Mouse (Mus musculus) urinary bladder, postnatal 4 days (tissue): ENCODE measurements at regions not wholly inside any gene's neighbourhood (a gene's known extent, or its start where the extent isn't known, plus 50 kb on each side); places are given as distances from the start of the nearest gene placed in this dataset.

Experiments used
- DNase-seq, 2 experiments: peaks; one replicate each; pipeline ENCODE4 v3.0.0; 2021 to 2022; ENCODE audit warnings: low spot score in 2 of 2

DNA sequence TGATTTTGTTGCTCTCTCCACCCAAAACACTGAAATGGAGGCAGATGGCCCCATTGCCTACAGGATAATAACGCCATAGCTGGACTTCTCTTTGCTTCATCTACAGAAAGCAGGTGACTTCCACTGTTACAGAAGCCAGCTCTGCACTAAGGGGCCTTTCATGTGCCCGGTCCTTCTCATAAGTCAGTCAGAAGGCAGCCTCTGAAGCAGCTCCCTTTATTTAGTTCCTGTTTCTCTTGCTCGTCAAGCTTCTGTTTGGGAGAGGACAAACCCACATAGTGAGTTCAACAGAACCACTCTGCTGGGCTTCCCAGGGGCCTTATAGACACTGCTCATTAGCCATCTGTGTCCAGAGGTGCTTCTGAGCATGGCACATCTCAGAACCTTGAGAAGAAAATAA is 205.1 kb upstream of the Hhip start:
- DNase-seq: no peak

DNA sequence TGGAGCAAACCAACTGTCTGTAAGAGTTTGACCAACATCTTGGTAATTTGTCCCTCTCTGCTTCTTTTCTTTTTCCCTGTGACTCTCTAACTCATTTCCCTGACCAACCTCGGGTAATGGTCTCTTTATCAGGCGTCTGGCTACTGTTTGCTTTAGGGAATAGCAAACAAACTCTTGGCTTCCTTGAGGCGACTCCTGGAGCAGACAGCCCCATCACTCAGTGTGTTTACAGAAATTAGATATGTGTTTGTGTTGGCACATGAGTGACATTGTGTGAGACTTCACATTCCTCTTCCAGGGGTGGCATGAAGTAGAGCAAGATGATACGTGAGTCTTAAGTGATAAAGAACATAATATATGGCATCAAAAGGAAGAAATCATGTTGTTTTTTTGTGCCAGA is 195.7 kb upstream of the Hhip start:
- no peak for DNase-seq

DNA sequence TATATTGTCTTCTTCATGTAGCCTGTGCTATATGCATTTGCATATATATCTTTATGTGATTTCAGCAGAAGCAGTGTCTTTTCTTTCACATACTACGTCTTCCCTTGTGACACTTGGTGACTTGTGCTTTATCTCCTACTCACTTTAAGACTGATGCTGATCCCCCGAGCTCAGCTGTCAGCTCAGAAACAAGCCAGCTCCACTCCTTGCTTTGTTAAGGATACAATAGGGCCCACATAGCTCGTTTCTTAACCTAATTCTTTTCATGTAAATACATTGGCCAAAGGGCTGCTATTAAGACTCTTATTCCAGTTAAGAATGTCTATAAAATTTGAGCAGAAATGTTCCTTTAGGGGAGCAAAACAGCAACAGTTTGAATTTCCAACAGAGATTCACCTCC is 193.8 kb upstream of the Hhip start:
- DNase-seq: no peak

DNA sequence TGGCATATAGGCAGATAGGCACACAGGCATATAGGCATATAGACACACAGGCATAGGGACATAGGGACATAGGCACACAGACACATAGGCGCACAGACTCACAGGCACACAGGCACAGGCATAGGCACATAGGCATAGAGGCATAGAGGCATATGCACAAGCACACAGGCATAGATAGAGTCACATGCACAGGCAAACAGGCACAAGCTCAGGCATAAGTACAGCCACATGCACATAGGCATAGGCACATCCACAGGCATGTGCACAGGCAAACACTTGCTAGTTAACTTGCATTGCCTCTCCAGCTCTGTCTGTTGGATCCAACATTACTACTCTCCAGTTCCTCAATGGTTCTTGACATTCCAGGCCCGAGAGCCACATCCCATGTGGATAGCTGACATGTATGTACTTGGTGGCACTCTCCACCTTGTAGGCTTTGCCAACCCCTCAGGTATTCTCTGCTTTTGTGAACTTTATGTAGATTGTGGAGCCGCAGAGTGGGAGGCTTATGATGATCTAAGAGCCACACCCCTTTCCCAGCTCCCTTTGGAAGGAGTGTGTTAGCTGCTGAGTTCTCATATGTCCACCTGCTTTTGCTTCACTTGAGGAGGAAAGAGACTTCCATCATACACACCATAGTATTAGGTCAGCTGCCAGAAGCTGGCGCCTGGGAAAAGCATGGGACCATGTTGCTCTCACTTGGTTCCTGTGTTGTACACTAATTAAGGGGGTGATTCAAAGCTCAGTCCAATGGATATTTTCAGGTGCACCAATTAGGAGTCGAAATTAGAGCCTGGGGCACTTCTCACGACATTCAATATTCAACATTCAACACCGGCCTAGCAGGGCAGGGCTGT is 192.7 kb upstream of the Hhip start:
- DNase-seq: no peak

DNA sequence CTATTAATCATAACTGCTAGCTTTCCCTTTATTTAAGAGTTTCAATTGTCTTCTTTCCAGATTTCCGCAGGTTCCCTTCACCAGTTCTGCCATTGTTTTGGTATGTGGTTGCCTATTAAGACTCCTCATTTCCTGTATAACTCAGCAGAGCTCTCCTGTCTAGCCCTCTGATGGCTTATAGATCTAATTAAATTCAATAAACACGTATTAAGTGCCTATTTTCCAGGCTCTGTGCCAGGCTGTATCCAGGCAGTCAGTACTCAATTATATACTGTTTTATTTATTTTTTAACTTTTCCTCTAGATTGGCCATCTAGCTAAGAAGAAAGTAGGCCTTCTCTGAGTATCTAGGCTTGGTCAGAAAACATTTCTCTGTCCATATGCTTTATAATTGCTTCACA is 192.0 kb upstream of the Hhip start:
- DNase-seq: no peak

DNA sequence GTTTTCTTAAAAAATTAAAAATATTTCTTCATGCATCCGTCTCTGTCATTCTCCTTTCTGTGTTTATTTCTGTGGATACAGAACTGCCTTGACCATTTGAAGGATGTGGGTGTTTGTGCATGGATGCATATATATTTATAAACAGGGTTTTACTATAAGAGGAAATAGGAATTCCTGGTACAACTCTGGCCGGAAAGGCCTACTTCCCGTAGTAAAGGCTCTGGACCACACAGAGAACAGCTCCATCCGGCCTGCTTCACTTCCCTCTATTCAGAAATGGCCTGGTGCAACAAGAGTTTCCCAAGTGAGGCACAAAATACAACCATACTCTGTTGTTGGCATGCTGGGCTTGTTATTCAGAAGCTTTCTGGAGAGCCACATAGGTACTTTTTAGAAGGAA is 182.1 kb upstream of the Hhip start:
- DNase-seq: no peak

DNA sequence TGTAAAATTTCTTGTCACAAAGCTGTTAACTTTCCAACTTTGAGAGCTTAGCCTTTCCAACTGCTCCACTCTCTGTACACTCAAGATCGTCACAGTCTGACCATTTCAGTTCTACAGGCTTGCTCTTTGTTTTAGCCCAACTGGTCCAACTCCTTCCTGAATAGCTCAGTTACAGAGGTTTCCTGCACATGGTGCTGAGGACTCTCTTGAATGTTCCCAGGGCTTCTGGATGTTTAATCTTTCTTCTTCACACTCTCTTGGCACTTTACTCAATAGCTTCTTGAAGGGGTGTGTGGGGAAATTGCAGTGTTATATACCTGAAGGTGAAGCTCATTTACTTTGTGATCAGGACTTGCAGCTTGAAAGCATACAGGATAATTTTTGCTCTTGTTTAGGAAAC is 152.6 kb upstream of the Hhip start:
- DNase-seq: no peak

DNA sequence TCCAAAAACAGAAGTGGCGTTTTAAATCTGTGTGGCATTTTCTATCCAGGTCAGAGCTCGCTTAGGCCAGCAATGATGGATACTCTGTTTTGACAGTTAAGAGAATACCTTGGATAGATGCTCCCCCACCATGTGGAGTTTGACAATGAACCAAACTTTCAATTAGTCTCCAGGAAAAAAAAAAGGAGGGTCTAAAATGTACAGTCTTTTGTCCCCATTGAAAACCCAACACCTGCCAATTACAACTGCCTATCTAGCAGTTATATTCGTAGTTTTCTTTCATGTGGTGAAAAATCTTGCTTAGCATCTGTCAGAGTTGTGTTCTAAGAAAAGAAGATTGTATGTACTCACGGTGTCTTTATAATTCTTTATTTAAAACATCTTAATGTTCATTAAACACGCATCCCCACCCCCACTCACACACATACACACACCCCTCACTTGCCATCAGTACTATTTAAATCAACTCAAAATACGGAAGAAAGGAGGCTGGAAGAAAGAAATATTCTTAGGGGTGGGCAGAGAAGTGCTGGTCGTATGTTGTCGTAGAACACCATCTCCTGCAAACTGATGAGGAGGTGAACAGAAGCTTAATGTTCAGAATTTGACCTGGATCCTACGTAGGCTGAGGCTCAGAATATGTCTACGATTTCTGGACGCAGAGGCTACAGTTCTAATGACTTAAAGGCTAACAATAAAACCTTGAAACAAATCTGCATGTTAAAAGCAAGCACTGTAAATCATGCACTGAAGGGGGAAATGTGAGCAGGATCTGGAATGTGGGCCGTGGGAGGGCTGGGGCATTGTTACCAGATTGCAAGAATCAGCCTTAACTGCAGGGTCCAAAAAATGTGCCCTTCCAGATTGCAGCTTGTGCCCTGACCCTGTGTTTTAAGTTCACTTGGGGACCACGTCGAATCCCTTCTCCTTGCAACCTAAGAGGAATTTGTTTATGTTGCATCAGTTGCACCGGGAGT is 147.2 kb upstream of the Hhip start:
- no peak for DNase-seq

DNA sequence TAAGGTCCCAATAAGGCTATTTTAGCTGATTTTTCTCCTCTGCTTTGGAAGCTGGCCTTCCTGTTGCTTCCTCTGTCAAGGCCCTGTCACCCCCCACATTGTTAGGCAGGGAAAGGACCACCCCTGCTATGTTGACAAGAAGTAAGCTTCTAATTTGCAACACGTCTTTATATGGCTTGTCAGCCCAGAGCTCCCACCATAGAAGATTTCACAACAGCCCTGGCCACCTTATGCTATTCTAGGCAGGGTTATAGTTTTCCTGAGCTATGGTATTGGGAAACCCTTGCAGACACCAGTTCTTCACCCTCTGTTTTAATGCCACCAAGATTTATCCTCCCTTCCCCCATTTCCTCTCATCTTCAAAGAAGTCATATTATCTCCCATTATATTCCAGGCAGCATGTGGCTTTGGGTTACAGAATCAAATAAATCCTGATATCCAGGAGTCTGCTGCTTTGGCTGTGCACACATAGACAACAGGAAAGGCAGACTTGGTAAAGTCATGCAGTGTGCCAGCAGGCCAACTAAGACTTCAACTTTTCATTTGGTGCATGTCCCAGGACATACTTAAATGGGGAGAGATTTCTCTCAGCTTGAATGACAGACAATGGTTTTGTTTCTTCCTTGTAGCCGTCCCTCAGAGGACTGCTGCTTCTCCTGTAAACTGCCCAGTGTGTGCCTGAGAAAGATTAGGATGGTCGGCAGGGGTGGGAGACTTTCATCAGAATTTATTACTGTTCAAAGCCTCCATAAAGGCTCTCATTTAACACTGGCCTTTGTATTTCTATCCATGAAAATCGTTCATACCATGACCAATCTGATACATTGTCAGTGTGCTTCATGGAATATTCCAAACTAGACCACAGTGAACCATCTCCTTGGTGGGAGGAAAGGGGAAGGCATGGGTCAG is 146.2 kb upstream of the Hhip start:
- no peak for DNase-seq

DNA sequence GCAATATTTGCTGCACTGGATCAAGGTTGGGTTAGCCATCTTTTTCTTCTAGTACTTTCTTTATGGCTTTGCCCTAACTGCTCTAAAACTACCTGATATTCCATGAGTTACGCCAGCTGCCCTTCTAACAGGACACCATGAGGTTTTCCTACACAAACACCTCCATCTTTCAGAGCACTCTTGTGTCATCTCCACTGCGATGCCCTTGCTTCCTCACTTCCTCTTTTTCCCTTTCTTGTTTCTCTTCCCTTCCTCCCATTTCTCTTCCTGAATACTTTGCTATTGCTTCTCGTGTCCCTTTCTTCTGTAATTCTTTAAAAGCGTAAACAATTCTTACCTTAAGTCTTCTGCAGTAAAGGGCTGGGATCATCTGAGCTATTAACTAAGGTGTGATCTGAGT is 139.9 kb upstream of the Hhip start:
- DNase-seq: no peak

DNA sequence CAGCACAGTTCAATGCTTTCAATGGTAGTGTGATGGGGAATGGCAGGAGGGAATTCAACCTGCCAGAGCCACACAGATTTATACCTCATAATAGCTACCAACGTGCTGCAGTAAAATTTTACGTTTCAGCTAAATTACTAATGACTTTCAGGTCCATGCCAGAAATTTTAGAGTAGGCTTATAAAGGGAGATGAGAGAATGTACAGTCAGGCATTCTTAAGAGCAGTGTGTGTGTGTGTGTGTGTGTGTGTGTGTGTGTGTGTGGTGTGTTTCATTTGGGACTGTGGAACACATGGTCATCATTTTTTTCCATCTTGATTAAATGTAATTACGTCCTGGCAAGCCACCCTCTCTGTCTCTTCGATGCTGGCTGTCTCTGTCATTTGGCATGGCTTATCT is 132.7 kb upstream of the Hhip start:
- no peak for DNase-seq

DNA sequence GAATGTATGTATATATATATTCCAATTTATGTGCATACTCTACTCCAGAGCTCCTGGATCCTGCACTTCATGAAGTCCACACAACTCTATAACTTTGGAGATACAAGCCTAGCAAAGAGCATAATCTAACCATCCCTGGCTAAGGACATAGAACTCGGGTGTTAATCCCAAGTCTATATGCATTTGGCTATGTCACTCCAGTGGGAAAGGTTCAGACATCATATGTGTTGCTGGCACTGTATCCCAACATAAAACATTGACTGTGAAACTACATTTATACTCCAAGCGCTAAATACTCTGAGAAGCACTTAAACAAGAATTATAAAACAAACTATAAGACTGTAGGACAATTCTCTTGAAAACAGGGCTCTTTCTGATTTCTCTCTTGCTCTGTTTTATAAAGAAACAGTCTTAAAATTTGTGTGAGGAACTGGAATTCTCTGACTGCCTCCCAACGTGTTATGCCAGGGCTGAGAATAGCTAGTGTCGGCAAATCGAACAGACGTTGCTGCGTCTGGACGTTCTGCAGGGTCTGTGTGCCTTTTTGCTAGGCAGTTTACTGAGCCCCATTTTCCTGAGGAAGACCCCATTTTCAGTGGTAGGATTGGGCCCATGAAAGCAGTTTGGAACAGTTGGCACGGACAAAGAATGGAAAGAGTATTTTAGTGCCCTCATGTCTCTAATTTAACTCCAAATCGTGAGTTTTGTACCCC is 132.1 kb upstream of the Hhip start:
- DNase-seq: no peak

DNA sequence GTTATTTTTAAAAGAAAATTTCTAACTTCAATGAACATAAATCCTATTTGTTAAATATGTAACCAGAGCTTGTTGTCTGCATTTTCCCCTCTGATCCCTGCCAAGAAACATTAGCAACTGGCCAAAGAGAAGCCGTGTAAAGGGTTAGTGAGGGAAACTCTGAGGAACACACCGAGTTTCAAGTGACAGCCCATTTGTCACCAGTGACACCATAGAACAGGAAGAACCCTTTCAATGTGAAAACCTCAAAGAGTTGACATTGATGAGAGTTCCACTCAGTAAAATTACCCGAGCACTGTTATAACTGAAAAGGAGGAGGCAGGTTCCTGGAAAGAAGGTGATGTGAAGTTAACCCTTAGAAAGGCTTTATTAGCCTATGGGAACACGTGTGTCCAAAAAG is 127.5 kb upstream of the Hhip start:
- DNase-seq: no peak

DNA sequence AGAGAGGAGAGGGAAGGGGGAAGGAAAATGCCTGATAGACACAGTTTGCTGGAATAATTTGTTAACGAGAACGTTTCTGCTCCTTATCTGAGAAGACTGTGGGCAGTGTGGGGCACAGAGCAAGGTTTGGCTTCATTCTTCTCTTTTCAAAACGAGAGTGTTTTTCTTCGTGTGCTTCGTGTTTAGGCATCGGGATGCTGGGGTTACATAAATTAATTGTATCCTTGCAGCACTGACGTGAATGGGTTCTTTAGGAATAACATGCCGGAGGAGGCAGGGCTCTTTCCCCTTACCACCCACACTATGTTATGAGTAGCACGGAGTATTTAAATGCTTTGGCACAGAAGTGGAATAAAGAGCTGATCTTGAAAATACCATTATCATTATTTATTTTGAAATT is 110.9 kb upstream of the Hhip start:
- DNase-seq: no peak

DNA sequence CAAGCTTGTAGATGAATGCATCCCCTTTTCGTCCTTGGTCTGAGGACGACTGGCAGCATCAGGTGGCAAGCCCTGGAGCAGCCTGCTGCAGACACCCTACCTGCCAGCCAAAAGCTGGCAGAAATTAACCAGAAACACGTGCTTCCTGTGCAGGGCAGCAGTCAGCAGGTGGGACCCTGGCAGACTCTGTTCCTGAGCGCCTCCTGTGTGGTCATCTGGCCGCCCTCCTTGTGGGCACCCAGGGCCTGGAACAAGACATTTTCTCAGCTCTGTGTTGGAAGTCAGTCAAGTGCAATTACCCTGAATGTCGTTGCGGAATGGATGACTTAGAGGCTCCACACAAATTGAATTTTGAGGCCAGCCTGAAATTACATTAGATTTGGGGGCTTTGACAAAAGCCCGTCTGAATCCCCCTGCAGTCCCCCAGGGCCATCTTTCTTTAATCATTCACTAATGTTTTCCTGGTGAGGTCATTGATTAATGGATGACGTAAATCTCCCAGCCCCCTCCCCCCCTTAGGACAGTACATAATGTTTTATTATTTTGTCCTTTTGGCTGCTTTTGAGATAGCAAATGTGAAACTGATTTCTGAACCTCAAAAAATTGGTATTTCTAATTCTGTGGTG is 91.8 kb upstream of the Hhip start:
- no peak for DNase-seq

DNA sequence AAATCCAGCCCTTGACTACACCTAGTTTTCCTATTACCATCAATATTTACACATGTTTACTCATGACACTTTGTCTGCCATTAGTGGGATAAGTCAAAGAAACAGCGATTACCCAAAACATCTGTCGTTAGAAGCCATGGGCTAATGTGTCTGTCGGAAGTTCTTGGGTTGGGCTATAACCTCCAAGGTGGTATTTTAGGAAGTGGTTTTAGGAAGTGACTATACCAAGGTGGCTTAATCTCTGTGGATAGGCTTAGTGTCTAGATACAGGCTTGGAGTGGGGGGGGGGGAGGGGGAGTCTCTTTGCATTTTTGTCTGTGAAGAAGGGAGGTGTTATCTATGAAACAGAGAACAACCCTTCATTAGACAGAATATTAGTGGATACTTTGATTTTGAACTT is 90.1 kb upstream of the Hhip start:
- DNase-seq: no peak

DNA sequence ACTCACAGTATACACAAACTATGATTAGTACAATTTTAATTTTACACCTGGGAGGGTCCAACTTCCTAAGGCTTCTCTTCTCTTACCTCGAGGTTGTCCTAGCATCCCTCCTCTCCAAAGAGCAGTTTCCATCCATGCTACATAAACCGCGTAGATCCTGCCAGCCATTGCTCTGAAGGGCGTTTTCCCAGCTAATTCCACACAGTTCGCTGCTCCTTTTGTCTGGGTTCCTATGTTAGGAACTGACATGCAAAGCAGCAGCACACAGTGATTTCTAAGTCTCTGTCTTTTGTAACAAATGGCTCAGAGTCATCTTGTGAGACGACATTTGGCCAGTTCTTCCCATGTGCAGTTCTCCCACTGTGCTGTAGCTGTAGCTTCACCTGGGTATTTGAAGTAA is 80.7 kb upstream of the Hhip start:
- DNase-seq: no peak

DNA sequence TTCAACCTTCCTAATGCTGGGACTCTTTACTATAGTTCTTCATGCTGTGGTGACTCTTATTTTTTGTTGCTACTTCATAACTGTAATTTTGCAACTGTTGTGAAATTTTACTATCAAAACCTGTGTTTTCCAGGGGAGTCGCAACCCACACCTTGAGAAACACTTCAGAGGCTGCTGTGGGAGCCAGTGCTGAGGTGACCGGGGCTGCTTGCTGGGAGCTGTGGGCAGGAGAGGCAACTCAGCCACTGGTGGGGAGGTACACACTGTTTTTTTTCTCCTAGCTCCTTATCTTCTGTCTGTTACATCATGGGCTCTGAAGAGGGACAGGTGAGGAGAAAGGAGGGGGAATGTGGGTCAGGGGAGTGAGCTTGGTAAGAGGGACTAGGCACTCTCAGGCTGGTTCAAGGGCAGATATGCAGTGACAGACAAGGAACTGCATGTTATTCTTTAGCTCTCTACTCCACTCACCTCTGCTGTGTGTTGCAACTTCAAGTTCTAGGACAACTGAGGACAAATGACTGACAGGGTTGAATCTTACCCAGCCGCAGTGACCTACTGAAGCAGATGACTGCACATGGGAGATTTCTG is 62.7 kb upstream of the Hhip start:
- no peak for DNase-seq

DNA sequence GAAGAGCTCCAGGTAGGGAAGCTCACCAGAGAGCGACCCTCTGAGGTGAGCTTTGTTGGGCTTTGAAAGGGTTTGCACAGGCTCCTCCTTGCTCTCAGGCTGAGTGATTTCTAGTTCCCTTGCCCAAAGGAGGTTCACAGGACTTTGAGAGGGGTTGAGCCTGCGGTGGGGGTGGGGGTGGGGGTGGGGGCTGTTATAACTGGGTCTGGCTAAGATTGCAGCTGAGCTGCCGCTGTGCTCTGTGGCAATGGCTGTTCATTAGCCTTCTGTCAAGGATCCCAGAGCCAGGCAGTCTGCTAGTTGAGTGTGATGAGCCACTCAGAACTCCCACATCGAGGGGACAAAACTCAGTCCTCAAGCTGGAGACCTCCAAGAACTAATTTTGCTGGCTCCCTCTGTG is 59.5 kb upstream of the Hhip start:
- no peak for DNase-seq
